Mouse (Mus musculus) embryonic facial prominence, embryonic 10.5 days (tissue): ENCODE measurements at regions not wholly inside any gene's neighbourhood (a gene's known extent, or its start where the extent isn't known, plus 50 kb on each side); places are given as distances from the start of the nearest gene placed in this dataset.

Experiments
- DNase-seq: peaks from one replicate; pipeline ENCODE4 v3.0.0-alpha.2; 2017; ENCODE audit warnings: low spot score
- H3K27ac ChIP-seq: fragments of 300-500 bp; sonication (generic); replicated peaks from 2 replicates; pipeline ENCODE4 v1.5.1; 2016; ENCODE audit warnings: mild to moderate bottlenecking
- H3K27me3 ChIP-seq: fragments of 300-500 bp; sonication (generic); replicated peaks from 2 replicates; pipeline ENCODE4 v1.6.1; 2016; ENCODE audit warnings: low read depth, mild to moderate bottlenecking; ENCODE audit not compliant: poor library complexity, severe bottlenecking
- H3K36me3 ChIP-seq: fragments of 300-500 bp; sonication (generic); replicated peaks from 2 replicates; pipeline ENCODE4 v1.6.1; 2016; ENCODE audit warnings: mild to moderate bottlenecking, moderate library complexity
- H3K4me1 ChIP-seq: fragments of 300-500 bp; sonication (generic); 2 replicates; pipeline ENCODE4 v1.6.1; 2016
- H3K4me3 ChIP-seq: fragments of 300-500 bp; sonication (generic); 2 replicates; pipeline ENCODE4 v1.5.1; 2016; ENCODE audit warnings: mild to moderate bottlenecking, moderate library complexity
- H3K9me3 ChIP-seq: fragments of 300-500 bp; sonication (generic); 2 replicates; pipeline ENCODE4 v1.6.1; 2016; ENCODE audit warnings: mild to moderate bottlenecking
- WGBS: fragments of 180-500 bp; shearing (Covaris S2); methylation state at CpG from one replicate; pipeline ENCODE4 v1.1.7; 2016; 5-methylcytosine and 5-hydroxymethylcytosine counted together

DNA sequence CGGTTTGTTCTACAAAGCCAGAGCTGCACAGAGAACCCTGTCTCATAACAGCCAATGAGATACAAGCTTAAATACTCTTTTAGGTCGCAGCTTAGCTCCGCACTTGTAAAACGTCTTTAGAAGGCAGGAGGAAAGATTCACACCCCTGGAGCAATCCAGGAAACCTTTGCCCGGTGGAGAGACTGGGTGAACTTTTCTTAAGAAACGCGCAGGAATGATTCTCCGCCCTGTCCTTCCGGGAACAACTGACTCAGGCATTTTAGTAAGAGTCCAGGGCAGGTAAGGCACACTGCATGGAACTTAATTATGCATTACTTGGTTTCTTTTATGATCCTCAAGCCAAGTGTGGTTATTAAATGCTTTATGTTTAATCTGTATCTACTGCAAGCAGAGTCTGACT is 70.0 kb upstream of the Ralgps2 start:
- WGBS: 79% methylated on average over 9 of the region's 9 CpGs
- Histone ChIP-seq H3K36me3 (no peaks in the 10 kb centered on the region), H3K4me1 (peaks cover 10% of the 10 kb centered on the region; the same call in 1 of the 2 replicates), H3K27ac (no peak overlapping the region), H3K27me3 (no peaks in the 10 kb centered on the region), H3K4me3 (no peak overlapping the region), H3K9me3 (no peaks in the 10 kb centered on the region)
- DNase-seq: no peak

- H3K9me3 ChIP-seq: no peaks in the 10 kb centered on the region
- 86% methylated on average over 4 of the region's 4 CpGs for WGBS
- no peak overlapping the region for H3K4me3 ChIP-seq
These were observed 68.7 kb upstream of the Ralgps2 start for GRCm38 (mm10) chr1:157007891-157008730.

DNA sequence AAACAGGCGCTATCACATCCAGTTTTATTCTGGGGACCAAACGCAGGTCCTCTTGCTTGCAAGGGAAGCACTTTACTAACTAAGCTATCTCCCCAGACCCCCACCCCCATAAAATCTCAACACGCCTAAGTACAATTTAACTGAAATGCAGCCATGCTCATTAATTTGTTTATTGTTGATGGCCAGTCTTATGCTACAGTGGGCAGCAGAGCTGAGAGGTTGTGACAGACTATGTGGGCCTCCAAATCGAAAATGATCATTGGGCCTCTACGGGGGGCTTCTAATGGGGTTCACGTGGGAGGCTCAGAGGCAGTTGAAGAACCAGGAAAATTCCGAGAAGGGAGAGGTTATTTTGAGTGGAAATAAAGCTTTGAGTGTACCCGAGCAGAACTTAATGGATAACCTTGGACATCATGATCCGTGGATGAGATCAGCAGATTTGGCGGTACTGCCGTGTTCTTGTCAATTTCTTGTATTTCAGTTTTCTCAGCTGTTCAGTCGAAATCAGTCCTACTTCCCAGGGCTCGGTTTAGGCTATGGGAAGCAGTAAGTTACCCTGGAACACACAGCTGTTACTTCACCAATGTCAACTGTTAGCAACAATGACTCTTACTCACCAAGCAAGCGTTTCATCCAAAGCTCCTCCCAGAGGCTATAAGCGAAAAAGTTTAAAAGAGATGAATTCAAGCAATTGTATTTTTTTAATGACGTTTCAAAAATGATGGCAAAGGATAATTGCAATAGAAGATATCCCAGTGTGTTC is 65.1 kb upstream of the Ralgps2 start:
- no peak overlapping the region for H3K4me3 ChIP-seq
- peaks cover 18% of the 10 kb centered on the region for H3K4me1 ChIP-seq
- 92% methylated on average over 16 of the region's 16 CpGs for WGBS
- H3K36me3 ChIP-seq: no peaks in the 10 kb centered on the region
- no peak for DNase-seq
- H3K9me3 ChIP-seq: no peaks in the 10 kb centered on the region
- H3K27ac ChIP-seq: no peak overlapping the region
- no peaks in the 10 kb centered on the region for H3K27me3 ChIP-seq

More at GRCm38 (mm10) chr1:157007891-157008730, 68.7 kb upstream of the Ralgps2 start:
- H3K36me3 ChIP-seq: no peaks in the 10 kb centered on the region
- no peaks in the 10 kb centered on the region for H3K27me3 ChIP-seq
- no peak for DNase-seq
- no peaks in the 10 kb centered on the region for H3K4me1 ChIP-seq
- H3K27ac ChIP-seq: no peak overlapping the region

GRCm38 (mm10) chr1:157003034-157003433 is 63.6 kb upstream of the Ralgps2 start:
- no peaks in the 10 kb centered on the region for H3K27me3 ChIP-seq
- no peaks in the 10 kb centered on the region for H3K36me3 ChIP-seq
- H3K4me3 ChIP-seq: no peak overlapping the region
- H3K9me3 ChIP-seq: no peaks in the 10 kb centered on the region
- DNase-seq: no peak
- H3K27ac ChIP-seq: no peak overlapping the region
- whole genome bisulfite sequencing: 88% methylated on average over 7 of the region's 7 CpGs
- peaks cover 19% of the 10 kb centered on the region for H3K4me1 ChIP-seq

DNA sequence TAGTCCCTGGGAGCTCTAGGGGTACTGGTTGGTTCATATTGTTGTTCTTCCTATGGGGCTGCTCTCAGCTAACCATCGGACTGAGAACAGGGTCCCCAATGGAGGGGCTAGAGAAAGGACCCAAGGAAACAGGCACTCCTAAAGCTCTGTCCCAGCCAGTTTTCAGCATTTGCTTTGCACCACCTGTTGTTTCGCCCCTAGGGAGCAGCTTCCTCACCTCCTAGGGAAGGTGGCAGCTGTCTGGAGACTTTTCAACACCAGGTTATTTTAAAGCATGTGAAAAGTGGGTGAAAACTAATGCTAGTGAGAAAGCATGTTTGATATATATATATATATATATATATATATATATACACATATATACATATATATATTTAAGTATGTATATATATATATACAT is 62.8 kb upstream of the Ralgps2 start:
- H3K4me1 ChIP-seq: peaks cover 26% of the 10 kb centered on the region
- DNase-seq: no peak
- no peaks in the 10 kb centered on the region for H3K9me3 ChIP-seq
- no peak overlapping the region for H3K27ac ChIP-seq
- WGBS: 84% methylated on average over 2 of the region's 2 CpGs
- no peaks in the 10 kb centered on the region for H3K27me3 ChIP-seq
- no peaks in the 10 kb centered on the region for H3K36me3 ChIP-seq
- H3K4me3 ChIP-seq: no peak overlapping the region

DNA sequence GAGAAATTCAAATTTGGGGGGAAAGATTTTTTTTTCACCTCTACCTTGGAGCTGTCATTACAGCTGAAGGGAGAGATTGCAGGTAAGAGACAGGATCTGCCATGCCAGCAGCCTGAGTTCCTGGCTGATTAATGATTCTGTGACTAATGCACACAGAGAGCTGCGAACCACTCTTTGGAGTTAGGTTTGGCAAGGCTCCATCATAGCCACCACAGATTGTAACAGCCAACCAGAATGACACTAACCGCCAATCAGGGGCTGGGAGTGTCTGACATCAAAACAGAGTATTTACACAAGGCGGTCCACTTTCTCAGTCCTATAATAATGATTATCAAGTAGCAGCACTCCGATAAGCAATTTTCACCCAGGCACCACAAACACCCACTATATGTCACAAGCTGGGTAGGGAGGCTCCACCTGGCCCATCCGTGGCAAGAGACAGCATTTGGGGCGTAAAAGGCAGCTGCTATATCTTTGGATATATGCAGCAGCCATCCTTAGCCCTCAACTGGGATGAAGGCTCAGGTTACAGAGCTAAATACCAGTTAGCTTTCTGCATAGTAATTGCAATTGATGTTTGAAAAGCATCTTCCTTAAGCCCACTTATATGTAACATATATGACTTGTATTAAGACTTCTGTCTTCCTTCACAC is 61.7 kb upstream of the Ralgps2 start:
- H3K27me3 ChIP-seq: no peaks in the 10 kb centered on the region
- no peak overlapping the region for H3K27ac ChIP-seq
- WGBS: 86% methylated on average over 6 of the region's 6 CpGs
- no peaks in the 10 kb centered on the region for H3K9me3 ChIP-seq
- no peak overlapping the region for H3K4me3 ChIP-seq
- DNase-seq: no peak
- H3K4me1 ChIP-seq: peaks cover 29% of the 10 kb centered on the region
- no peaks in the 10 kb centered on the region for H3K36me3 ChIP-seq

DNA sequence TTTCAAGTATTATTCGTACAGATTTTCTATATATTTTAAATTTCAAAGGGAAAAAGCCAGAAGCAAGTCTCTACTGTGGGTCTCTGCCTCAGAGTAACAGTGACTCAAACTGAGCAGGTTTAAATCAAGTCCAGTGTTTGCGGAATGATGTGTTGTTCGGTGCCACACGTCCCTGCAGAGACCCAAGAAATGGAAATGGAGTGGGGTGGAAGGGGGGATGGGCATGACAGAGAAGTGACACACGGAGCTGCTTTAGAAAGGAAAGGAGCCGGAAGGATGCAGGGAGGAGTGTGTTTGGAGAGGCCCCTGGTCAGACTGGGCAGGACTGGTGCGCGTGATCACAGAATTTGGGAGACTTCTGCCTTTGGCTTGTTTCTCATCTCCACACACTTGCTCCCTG is 60.5 kb upstream of the Ralgps2 start:
- Histone ChIP-seq H3K27ac (peak overlapping the region; percentile 35; the same call in 1 of the 2 replicates), H3K4me3 (no peak overlapping the region), H3K4me1 (peaks cover 29% of the 10 kb centered on the region), H3K36me3 (no peaks in the 10 kb centered on the region), H3K9me3 (no peaks in the 10 kb centered on the region), H3K27me3 (no peaks in the 10 kb centered on the region)
- DNase-seq: no peak
- 49% methylated on average over 8 of the region's 8 CpGs for WGBS

- Histone ChIP-seq H3K36me3 (no peaks in the 10 kb centered on the region), H3K4me1 (peaks cover 29% of the 10 kb centered on the region), H3K9me3 (no peaks in the 10 kb centered on the region), H3K27ac (no peak overlapping the region), H3K27me3 (no peaks in the 10 kb centered on the region), H3K4me3 (no peak overlapping the region)
- DNase-seq: no peak
- WGBS: 79% methylated on average over 8 of the region's 8 CpGs
These were observed 59.8 kb upstream of the Ralgps2 start for GRCm38 (mm10) chr1:156999272-156999671.

DNA sequence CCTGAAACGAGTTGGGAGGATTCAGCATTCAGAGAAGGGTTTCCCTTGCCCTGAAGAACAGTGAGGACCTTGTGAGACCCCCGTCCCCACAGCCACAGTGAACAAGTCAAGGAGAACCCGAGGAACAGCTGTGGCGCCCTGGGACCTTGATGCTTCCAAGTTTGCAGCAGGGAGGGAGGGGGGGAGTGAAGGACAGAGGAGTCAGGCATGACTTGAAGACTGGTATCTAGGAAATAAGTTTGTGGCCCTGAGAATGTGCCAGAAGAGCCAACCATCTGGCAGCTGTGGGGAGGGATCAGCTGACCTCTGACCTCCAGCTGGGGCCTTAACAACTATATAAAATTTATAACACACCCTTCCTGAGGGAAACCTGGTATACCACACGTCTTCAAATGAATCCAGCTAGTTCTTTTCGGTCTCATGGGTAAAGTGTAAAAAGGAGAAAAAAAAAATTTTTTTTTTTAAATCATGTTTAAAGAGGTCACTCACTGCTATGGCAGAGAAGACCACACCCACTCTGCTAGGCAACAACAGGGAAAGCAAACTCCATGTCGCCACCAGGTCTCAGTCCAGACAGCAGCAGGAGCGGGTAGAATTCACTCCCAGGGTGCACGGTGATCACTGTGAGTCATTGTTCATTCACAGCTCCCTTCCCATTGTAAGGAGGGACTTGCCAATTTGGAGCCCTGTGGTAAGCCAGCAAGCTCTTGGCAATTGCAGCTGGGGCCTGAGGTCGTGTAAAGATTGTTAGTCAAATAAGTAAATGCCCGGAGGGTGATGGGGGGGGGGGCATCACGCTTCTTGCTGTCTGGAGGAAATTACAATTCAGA is 58.3 kb upstream of the Ralgps2 start:
- peak overlapping the region; percentile 20 for H3K27ac ChIP-seq
- 47% methylated on average over 12 of the region's 12 CpGs for WGBS
- peaks cover 29% of the 10 kb centered on the region for H3K4me1 ChIP-seq

GRCm38 (mm10) chr1:156997033-156997432 is 57.6 kb upstream of the Ralgps2 start:
- no peaks in the 10 kb centered on the region for H3K36me3 ChIP-seq
- WGBS: 91% methylated on average over 10 of the region's 10 CpGs
- peaks cover 33% of the 10 kb centered on the region for H3K4me1 ChIP-seq
- no peak overlapping the region for H3K4me3 ChIP-seq
- peak overlapping the region; percentile 20; the same call in 1 of the 2 replicates for H3K27ac ChIP-seq
- DNase-seq: no peak
- H3K9me3 ChIP-seq: no peaks in the 10 kb centered on the region
- peaks cover 4% of the 10 kb centered on the region; the same call in 1 of the 2 replicates for H3K27me3 ChIP-seq

More for the DNA sequence above, 58.3 kb upstream of the Ralgps2 start:
- Histone ChIP-seq H3K27me3 (peaks cover 4% of the 10 kb centered on the region; the same call in 1 of the 2 replicates), H3K4me3 (no peak overlapping the region), H3K36me3 (no peaks in the 10 kb centered on the region), H3K9me3 (no peaks in the 10 kb centered on the region)
- DNase-seq: peak; percentile 29

GRCm38 (mm10) chr1:156996084-156996880 is 56.9 kb upstream of the Ralgps2 start:
- peaks cover 4% of the 10 kb centered on the region; the same call in 1 of the 2 replicates for H3K27me3 ChIP-seq
- no peaks in the 10 kb centered on the region for H3K36me3 ChIP-seq
- H3K4me3 ChIP-seq: no peak overlapping the region
- no peaks in the 10 kb centered on the region for H3K9me3 ChIP-seq
- no peak overlapping the region for H3K27ac ChIP-seq
- peaks cover 36% of the 10 kb centered on the region for H3K4me1 ChIP-seq
- WGBS: 91% methylated on average over 10 of the region's 10 CpGs
- no peak for DNase-seq
